Mouse (Mus musculus) forebrain, embryonic 12.5 days (tissue): ENCODE measurements around the gene Dpp7. TPM values are rescaled to one million over a fixed set of nuclear protein-coding genes. Genes with fewer than 3 reads are reported as not detected.

ENCODE experiments used
- ATAC-seq: fragments of 200-750 bp; cut with Nextera tagmentation; 2 replicates; pipeline ENCODE4 v1.8.0; 2017; ENCODE audit warnings: moderate TSS enrichment; ENCODE audit not compliant: low FRiP score
- H3K27ac ChIP-seq: fragments of 300-500 bp; sonication (generic); 2 replicates; pipeline ENCODE4 v1.5.1; 2016; ENCODE audit warnings: mild to moderate bottlenecking
- H3K27me3 ChIP-seq: fragments of 300-500 bp; sonication (generic); 2 replicates; pipeline ENCODE4 v1.6.1; 2016; ENCODE audit warnings: mild to moderate bottlenecking
- H3K36me3 ChIP-seq: fragments of 300-500 bp; sonication (generic); replicated peaks from 2 replicates; pipeline ENCODE4 v1.6.1; 2016; ENCODE audit warnings: mild to moderate bottlenecking
- H3K4me1 ChIP-seq: fragments of 300-500 bp; sonication (generic); 2 replicates; pipeline ENCODE4 v1.6.1; 2016
- H3K4me2 ChIP-seq: fragments of 300-500 bp; sonication (generic); 2 replicates; pipeline ENCODE4 v1.6.1; 2016; ENCODE audit warnings: mild to moderate bottlenecking, moderate library complexity
- H3K4me3 ChIP-seq: fragments of 300-500 bp; sonication (generic); replicated peaks from 2 replicates; pipeline ENCODE4 v1.5.1; 2016; ENCODE audit warnings: mild to moderate bottlenecking
- H3K9ac ChIP-seq: fragments of 300-500 bp; sonication (generic); 2 replicates; pipeline ENCODE4 v1.6.1; 2016; ENCODE audit warnings: mild to moderate bottlenecking
- H3K9me3 ChIP-seq: fragments of 300-500 bp; sonication (generic); 2 replicates; pipeline ENCODE4 v1.6.1; 2016
- WGBS: fragments of 180-500 bp; shearing (Covaris S2); methylation state at CpG from one replicate; pipeline ENCODE4 v1.1.7; 2016; 5-methylcytosine and 5-hydroxymethylcytosine counted together
- polyA plus RNA-seq: library from polyadenylated mRNA; unstranded; fragments of >200 nt; fragmentation: Nextera tagmentation; extraction: Ambion mirVana; gene quantifications from 2 replicates; pipeline ENCODE4 v1.2.1, GENCODE M21; 2016

Dpp7 gene
- polyA plus RNA-seq, 1 experiment from 2014 or later, result 18.0 TPM

DNA sequence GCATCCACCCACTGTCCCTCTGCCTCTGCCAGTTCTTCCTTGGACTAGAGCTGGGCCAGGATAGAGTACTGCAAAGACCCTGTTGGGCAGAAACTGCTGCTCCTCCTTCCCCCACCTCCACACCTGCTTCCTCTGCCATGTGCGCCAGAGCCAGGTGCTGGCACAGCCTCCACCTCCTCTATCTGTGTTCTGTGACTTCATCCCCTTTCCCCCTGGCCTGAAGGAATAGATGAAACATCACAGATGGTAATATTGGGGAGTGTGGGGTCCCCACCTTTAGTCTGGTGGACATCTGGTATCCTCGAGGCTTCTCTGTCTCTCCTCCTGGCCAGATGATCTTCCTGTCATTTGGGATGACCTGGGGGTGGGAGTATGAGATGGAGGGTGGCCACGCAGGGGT is 52.7 kb downstream of the Dpp7 start:
- no peaks in the 10 kb centered on the region for H3K36me3 ChIP-seq
- ATAC-seq, result no peak
- no peak overlapping the region for H3K4me3 ChIP-seq
- no peak overlapping the region for H3K9ac ChIP-seq
- H3K4me1 ChIP-seq, result 0 out of 2 replicates have a peak, but pooled peaks cover 13% of the 10 kb centered on the region
- H3K27ac ChIP-seq, result no peak overlapping the region
- H3K4me2 ChIP-seq, result no peak overlapping the region
- no peaks in the 10 kb centered on the region for H3K9me3 ChIP-seq
- 82% methylated on average over 3 of the region's 3 CpGs for WGBS
- H3K27me3 ChIP-seq, result peaks cover 52% of the 10 kb centered on the region

Other genes starting within 250 kb of the Dpp7 start
- 76.8 and 81.0 TPM in 2 replicates for gene Nrarp, start 175.6 kb downstream of the Dpp7 start, polyA plus RNA-seq
- gene Tor4a, start 159.5 kb downstream of the Dpp7 start, polyA plus RNA-seq, result 0.62 and 1.0 TPM in 2 replicates
- gene Nelfb, start 144.9 kb downstream of the Dpp7 start, polyA plus RNA-seq, result 106 and 111 TPM in 2 replicates
- not detected in 2 replicates for gene Stpg3, start 141.7 kb downstream of the Dpp7 start, polyA plus RNA-seq
- 0.46 and 0.87 TPM in 2 replicates for gene Fam166a, start 137.6 kb downstream of the Dpp7 start, polyA plus RNA-seq
- 496 and 501 TPM in 2 replicates for gene Tubb4b, start 131.7 kb downstream of the Dpp7 start, polyA plus RNA-seq
- not detected in 2 replicates for gene Slc34a3, start 122.0 kb downstream of the Dpp7 start, polyA plus RNA-seq
- not detected in 2 replicates for gene Rnf224, start 119.6 kb downstream of the Dpp7 start, polyA plus RNA-seq
- gene Rnf208, start 114.1 kb downstream of the Dpp7 start, polyA plus RNA-seq, result 30.2 and 37.9 TPM in 2 replicates
- not detected in 2 replicates for gene Cysrt1, start 113.9 kb downstream of the Dpp7 start, polyA plus RNA-seq
- gene AL732309.1, start 109.5 kb downstream of the Dpp7 start, polyA plus RNA-seq, result 4.2 and 6.0 TPM in 2 replicates
- 17.6 and 18.1 TPM in 2 replicates for gene Tmem203, start 100.9 kb downstream of the Dpp7 start, polyA plus RNA-seq
- 9.3 and 10.0 TPM in 2 replicates for gene Tprn, start 93.7 kb downstream of the Dpp7 start, polyA plus RNA-seq
- gene Ssna1, start 83.9 kb downstream of the Dpp7 start, polyA plus RNA-seq, result 207 and 224 TPM in 2 replicates
- gene Anapc2, start 83.9 kb downstream of the Dpp7 start, polyA plus RNA-seq, result 134 and 141 TPM in 2 replicates
- not detected in 2 replicates for gene Tmem210, start 68.2 kb downstream of the Dpp7 start, polyA plus RNA-seq
- not detected in 2 replicates for gene Lrrc26, start 66.4 kb downstream of the Dpp7 start, polyA plus RNA-seq
- 2.2 and 5.6 TPM in 2 replicates for gene Grin1, start 37.2 kb downstream of the Dpp7 start, polyA plus RNA-seq
- gene Man1b1, start 24.0 kb downstream of the Dpp7 start, polyA plus RNA-seq, result 74.8 and 80.8 TPM in 2 replicates
- 4.0 and 4.3 TPM in 2 replicates for gene Uap1l1, start 9.3 kb upstream of the Dpp7 start, polyA plus RNA-seq
- gene Sapcd2, start 16.0 kb upstream of the Dpp7 start, polyA plus RNA-seq, result 60.8 and 67.8 TPM in 2 replicates
- gene Entpd2, start 39.5 kb upstream of the Dpp7 start, polyA plus RNA-seq, result 0.22 TPM in 1 of 2 replicates, not detected in the other
- 192 and 198 TPM in 2 replicates for gene Npdc1, start 43.0 kb upstream of the Dpp7 start, polyA plus RNA-seq
- 0.14 TPM in 1 of 2 replicates, not detected in the other for gene Fut7, start 66.9 kb upstream of the Dpp7 start, polyA plus RNA-seq
- 10.9 and 12.5 TPM in 2 replicates for gene Abca2, start 72.3 kb upstream of the Dpp7 start, polyA plus RNA-seq
- gene Clic3, start 100.5 kb upstream of the Dpp7 start, polyA plus RNA-seq, result 1.1 and 2.0 TPM in 2 replicates
- gene Paxx, start 104.7 kb upstream of the Dpp7 start, polyA plus RNA-seq, result 34.5 and 39.1 TPM in 2 replicates
- gene Ptgds, start 113.7 kb upstream of the Dpp7 start, polyA plus RNA-seq, result 0.69 and 1.3 TPM in 2 replicates
- not detected in 2 replicates for gene Lcn12, start 137.6 kb upstream of the Dpp7 start, polyA plus RNA-seq
- gene Fbxw5, start 144.4 kb upstream of the Dpp7 start, polyA plus RNA-seq, result 102 and 110 TPM in 2 replicates
- gene C8g, start 145.4 kb upstream of the Dpp7 start, polyA plus RNA-seq, result 4.7 and 5.4 TPM in 2 replicates
- gene Traf2, start 190.6 kb upstream of the Dpp7 start, polyA plus RNA-seq, result 33.8 and 36.8 TPM in 2 replicates
- 332 and 360 TPM in 2 replicates for gene Edf1, start 201.5 kb upstream of the Dpp7 start, polyA plus RNA-seq
- gene Mamdc4, start 218.5 kb upstream of the Dpp7 start, polyA plus RNA-seq, result 5.2 and 5.9 TPM in 2 replicates
- 154 and 158 TPM in 2 replicates for gene Phpt1, start 218.9 kb upstream of the Dpp7 start, polyA plus RNA-seq
- gene Ajm1, start 225.4 kb upstream of the Dpp7 start, polyA plus RNA-seq, result 0.91 and 1.5 TPM in 2 replicates